Mouse (Mus musculus) T-helper 2 cell (primary cell): ENCODE data around the gene Metap1d.

Source experiments
- in situ Hi-C: fragments of 300-600 bp; cut with MboI, MseI; formaldehyde crosslinking; loops from one replicate; pipeline ENCODE4 v1.15.1; 2025; ENCODE audit warnings: high pct_unique_total_duplicates

Metap1d gene

DNA sequence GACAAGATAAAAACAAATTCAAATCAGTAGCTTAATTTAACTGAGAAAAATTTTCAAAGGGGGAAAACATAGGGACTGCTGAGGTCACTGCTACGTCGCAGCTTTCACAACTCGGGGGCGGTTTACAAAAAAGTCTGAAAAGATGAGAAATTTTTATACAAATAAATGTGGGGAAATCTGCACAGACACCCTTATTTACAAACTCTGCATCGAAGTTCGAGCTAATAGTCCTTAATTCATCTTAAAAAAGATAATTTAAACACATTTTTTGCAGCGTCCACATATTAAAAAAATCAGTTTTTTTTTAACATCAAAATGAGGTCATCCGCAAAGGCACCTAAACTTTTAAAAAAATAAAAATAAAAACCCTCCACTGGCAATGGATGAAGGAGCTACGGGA is 90.5 kb downstream of the Metap1d start:
- in situ Hi-C loops, result loop anchor here (25.0 kb wide), 1 partner anchor 1944 kb away; no protein-coding TSS in a partner anchor

DNA sequence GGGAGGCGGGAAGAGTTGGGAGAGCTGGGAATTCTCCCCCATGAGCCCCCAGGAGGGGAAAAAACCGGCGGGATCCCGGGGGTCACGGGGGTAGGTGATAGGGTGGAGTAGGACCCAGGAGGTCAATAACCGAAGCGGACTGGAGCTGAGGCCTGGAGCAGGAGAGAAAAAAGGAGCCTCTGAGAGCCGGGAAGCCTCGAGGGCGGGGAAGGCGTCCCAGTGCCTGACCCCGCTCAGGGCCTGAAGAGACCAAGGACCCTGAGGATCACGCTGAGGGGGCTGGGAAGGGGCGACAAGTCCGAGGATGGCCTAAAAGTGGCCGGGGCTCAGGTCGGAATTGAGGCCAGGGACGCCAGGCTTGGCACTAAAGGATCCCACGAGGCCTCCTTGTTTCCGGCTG is 90.9 kb downstream of the Metap1d start:
- in situ Hi-C loops, result loop anchor here (25.0 kb wide), 1 partner anchor 1943 kb away; no protein-coding TSS in a partner anchor

DNA sequence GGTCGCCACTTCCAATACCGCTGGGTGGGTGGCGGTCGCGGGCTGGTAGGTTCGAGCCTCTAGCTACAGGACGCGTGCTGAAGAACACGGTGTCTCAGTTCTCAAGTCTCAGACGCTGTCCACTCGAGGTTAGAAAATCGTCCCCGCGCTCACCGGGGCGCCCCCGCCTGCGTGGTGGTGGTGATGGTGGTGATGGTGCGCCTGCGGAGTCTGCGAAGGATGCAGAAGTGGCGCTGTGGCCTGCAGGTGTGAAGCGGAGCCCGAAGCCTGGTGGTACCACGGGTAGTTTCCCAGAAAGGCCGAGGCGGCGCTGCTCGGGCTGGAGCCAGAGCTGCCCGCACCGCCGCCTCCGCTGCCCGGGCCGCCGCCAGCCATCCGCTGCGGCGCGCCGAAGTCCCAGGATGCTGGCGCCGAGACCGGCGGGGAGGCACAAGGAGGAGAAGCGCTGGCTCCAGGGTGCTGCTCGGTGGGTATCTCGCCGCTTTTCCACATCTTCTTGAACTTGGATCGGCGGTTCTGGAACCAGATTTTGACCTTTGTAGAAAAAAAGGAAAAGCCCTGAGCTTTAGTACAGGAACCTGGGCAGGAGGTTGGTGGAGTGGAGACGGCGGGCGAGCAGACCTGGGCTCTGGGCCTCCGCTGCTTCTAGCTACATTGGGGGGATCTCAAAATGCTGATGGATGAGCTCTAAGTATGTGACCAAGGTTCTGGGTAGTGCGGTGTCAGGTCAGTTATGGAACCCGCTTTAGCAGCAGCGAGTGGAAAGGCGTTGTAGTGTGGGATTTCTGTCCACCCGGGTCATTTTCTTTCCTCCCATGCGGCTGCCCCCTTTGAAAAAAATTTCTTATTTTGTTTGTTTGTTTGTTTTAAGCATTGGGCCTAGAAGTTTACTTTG is 91.6 kb downstream of the Metap1d start:
- in situ Hi-C loops, result loop anchor here (25.0 kb wide), 1 partner anchor 1943 kb away; no protein-coding TSS in a partner anchor

DNA sequence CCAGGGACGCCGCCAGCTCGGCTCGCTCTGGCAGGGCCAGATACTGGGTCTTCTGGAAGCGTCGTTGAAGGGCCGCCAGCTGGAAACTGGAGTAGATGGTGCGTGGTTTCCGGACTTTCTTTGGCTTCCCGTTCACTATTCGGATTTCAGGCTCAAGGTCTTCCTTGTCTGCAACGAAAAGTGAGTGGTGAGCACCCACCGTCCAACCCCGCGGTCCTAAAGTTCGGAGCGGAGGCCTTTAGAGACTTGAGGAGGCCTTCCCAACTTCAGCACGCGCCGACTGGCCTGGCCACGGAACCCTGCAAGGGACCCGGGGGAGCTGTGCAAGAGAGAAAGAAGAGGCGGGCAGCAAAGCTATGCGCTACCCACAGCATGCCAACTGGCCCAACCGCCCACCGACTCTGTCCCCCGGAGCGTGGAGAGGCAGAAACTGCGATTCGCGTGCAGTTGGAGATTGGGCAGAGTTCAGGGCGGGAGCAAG is 92.4 kb downstream of the Metap1d start:
- in situ Hi-C loops, result loop anchor here (25.0 kb wide), 1 partner anchor 1942 kb away; no protein-coding TSS in a partner anchor

DNA sequence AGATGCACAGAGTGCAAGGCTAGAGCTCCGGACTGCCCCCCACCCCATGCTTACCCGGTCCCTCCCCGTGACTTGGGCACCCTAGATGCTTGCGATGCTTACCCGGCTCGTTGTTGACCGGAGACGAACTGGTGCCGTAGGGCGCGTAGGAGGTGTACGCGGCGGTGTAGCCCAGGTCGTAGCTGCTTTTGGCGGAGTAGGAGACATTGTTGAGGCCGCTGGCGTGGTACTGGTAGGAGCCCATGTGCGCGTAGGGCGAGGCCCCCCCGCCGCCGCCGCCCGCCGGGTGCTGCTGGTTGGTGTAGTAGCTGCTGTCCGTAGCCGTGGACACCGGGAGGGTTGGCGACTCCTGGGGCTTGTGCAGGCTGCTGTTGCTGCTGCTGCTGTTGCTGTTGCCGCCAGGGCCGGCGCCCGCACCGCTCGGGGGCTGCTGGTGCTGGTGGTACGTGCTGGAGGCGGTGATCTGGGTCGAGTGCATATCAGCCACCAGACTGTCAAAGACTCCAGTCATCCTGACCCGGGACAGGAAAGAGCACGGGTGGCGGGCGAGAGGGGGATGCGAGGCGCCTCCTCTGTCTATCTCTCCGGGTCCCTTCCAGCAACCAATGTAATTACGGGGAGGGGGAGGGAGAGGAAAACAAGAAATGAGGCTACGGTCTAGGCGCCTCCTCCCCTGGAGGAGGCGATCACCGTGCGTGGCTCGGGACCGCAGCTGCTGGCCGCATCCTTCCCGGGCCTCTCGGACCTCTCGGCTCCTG is 93.0 kb downstream of the Metap1d start:
- in situ Hi-C loops, result loop anchor here (25.0 kb wide), 1 partner anchor 1941 kb away; no protein-coding TSS in a partner anchor

DNA sequence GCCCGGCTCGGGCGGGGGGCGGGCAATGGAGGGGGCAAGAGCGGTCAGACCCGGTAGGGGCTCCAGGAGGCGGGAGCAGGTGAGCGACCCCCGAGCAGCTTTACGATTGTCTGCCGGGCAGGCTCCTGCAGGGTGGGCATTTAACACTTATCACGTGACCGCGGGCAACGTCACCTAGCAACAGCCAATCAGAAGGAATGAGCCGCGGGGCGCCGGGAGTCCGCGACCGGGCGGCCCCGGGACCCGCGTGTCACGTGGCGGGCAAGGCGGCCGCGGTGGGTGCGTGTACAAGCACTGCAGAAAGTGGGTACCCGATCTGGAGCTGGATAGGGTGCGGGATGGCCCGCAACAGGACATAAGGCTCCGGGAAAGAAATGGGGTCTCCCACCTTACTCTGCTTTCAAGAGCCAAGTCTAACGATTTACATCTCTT is 93.6 kb downstream of the Metap1d start, which contains the start of gene Dlx2:
TSS of gene Dlx2 (minus strand) at position 115 of the 432 bp plus-strand sequence.
- in situ Hi-C loops, result loop anchor here (25.0 kb wide), 1 partner anchor 1941 kb away; no protein-coding TSS in a partner anchor

DNA sequence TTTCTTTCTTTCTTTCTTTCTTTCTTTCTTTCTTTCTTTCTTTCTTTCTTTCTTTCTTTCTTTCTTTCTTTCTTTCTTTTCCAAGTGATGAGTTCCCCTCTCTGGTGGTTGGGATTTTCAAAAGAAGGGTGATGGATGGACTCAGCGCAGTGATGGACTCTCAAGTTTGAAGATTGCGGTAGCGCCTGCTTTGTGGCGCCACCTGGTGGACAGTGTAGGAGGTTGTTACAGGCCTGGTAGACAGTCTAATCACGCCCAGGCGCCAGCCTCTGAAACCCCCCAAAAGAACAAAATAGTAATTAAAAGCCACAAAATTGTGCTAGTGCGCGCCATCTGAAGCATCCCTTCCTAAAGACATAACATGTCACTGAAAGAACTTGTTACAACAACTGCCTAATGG is 94.8 kb downstream of the Metap1d start:
- in situ Hi-C loops, result loop anchor here (25.0 kb wide), 1 partner anchor 1939 kb away; no protein-coding TSS in a partner anchor

DNA sequence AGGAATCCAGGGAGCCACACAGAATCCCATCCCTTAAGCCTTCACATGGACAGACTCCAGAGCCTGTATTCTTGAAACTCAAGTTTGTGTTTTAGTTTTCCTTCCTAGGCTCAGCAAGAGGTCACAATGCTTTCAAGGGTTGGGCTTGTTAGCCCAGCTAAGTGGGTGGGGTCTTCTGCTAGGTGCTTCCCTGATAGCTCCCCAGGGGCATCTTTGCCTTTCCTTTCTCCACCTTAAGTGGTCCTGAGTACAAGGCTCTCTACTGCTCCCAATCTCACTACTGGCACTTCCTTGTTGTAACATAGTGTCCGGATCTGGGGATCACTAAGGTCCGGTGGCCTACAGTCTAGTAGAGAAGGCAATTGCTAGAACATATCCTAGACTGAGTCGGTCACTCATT is 97.3 kb downstream of the Metap1d start:
- in situ Hi-C loops, result no loop called here

DNA sequence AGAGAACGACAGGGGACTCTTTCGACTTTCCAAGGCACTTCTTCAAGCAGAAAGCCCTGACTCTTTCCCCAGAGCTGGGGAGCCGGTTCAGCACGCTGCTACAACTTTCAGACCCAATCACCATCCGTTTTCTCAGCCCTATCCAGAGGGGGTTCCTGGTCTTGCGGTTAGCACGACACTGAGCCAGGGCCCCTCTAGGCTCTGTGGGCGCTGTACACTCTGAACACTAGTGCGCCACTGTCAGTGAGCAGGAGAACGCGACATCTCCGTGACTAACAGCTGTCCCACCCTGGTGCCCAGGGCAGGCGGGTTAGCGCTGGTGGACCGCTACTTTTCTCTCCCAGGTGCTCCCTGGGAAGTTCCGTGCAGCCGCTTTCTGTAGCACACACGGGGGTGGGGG is 98.6 kb downstream of the Metap1d start:
- in situ Hi-C loops, result no loop called here

DNA sequence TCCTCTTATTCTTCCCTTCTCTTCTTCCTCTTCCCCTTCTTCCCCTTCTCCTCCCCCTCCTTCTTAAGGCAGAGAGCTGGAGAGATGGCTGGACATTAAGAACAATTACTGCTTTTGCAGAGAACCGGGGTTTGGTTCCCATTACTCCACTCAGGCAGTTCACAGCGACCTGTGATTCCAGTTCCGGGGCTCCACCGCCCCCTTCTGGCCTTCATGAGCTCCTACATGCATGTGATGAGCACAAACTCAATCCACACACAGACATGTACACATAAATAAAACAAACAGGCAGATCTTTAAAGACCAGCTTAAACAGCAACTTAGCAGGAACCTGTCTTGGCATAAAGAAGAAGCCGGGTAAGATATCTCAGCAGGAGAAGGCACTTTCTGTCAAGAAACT is 103.0 kb downstream of the Metap1d start:
- in situ Hi-C loops, result no loop called here

DNA sequence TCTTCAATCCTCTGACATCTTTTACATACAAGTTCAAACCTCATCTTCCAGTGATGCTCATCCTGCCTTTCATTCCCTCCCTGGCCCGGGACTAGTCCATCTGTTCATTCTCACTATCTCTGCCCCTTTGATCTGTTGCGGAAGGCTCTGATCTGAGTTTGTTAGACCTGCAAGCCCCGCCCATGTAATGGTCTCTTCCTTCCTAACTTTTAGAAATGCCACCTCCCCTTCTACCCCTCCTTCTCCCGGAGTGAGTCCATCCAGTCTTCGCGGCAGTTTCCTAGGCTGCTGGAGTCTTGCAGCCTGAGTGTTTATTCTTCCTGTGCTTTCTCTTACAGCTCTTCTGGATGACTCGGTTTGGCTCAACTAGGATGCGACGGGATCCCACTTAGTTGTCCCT is 113.4 kb downstream of the Metap1d start:
- in situ Hi-C loops, result no loop called here

DNA sequence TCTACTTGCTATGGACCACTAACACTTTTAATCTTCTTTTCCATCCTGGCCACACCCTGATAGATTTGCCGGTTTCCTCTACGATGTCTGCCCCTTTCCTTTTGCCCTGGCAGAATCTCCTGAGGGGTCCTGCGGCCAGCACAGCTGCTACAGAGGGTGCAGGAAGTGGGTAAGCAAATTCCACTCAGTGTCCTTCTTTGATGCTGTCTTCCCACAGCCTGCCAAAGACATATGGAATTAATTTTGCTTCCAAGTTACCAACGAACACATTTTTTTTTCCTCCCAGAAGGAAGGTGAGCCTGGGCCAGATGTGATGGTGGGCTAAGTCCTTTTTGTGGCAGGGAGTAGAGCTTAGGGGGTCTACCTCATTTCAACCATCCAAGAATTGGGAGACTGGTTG is 120.7 kb downstream of the Metap1d start:
- in situ Hi-C loops, result no loop called here
